Mouse (Mus musculus): Measurements from ENCODE around the gene Gm28635. TPM values are rescaled to one million over a fixed set of nuclear protein-coding genes. Genes with fewer than 3 reads are reported as not detected.

The Gm28635 gene
- polyA plus RNA-seq, 1 experiment from 2014 or later = not detected

- DNase-seq (ENCODE audit: low spot score) = no peak
- Histone ChIP-seq H3K4me3 (ENCODE audit: low read depth, low read length) (no peak overlapping the region), H3K27ac (replicated peaks; ENCODE audit: low read depth, low read length) (no peak overlapping the region), H3K9ac (ENCODE audit: low read length) (no peak overlapping the region), H3K9me3 (ENCODE audit: control insufficient read depth, low read length) (no peaks in the 10 kb centered on the region; the same call in 1 of the 2 replicates), H3K36me3 (ENCODE audit: control insufficient read depth, insufficient read depth, low read length) (no peaks in the 10 kb centered on the region), H3K27me3 (ENCODE audit: control insufficient read depth, insufficient read depth, low read length) (no peaks in the 10 kb centered on the region), H3K4me1 (ENCODE audit: control insufficient read depth, insufficient read depth, low read length) (no peaks in the 10 kb centered on the region), H3K4me2 (ENCODE audit: low read depth, severe bottlenecking) (no peak overlapping the region)
- no peak for ATAC-seq (ENCODE audit: insufficient number of reproducible peaks, low FRiP score, low TSS enrichment, low read depth)
- 94% methylated on average over 4 of the region's 4 CpGs for WGBS
Observed at GRCm38 (mm10) chr2:84574130-84574529, 103.7 kb downstream of the Gm28635 start.

- DNase-seq (ENCODE audit: low spot score) = no peak
- Histone ChIP-seq H3K36me3 (ENCODE audit: control insufficient read depth, insufficient read depth, low read length) (no peaks in the 10 kb centered on the region), H3K9ac (ENCODE audit: low read length) (no peak overlapping the region), H3K4me1 (ENCODE audit: control insufficient read depth, insufficient read depth, low read length) (no peaks in the 10 kb centered on the region), H3K4me3 (ENCODE audit: low read depth, low read length) (no peak overlapping the region), H3K9me3 (ENCODE audit: control insufficient read depth, low read length) (no peaks in the 10 kb centered on the region), H3K4me2 (ENCODE audit: low read depth, severe bottlenecking) (no peak overlapping the region), H3K27me3 (ENCODE audit: control insufficient read depth, insufficient read depth, low read length) (no peaks in the 10 kb centered on the region), H3K27ac (replicated peaks; ENCODE audit: low read depth, low read length) (no peak overlapping the region)
- no peak for ATAC-seq (ENCODE audit: insufficient number of reproducible peaks, low FRiP score, low TSS enrichment, low read depth)
- WGBS = 44% methylated on average over 10 of the region's 10 CpGs
Observed at GRCm38 (mm10) chr2:84556888-84557514, 120.8 kb downstream of the Gm28635 start.

Other genes with a start within 250 kb of the Gm28635 start
- gene Tfpi, start 201.3 kb downstream of the Gm28635 start, polyA plus RNA-seq (2014; fragmentation: Nextera tagmentation; extraction: Ambion mirVana) = 12.4 and 14.1 TPM in 2 replicates
- gene Ctnnd1, start 27.3 kb downstream of the Gm28635 start, polyA plus RNA-seq (2014; fragmentation: Nextera tagmentation; extraction: Ambion mirVana) = 35.2 and 38.7 TPM in 2 replicates
- gene Btbd18, start 19.0 kb downstream of the Gm28635 start, polyA plus RNA-seq (2014; fragmentation: Nextera tagmentation; extraction: Ambion mirVana) = 0.09 and 0.37 TPM in 2 replicates
- 485 and 509 TPM in 2 replicates for gene Selenoh, start 7.3 kb downstream of the Gm28635 start, polyA plus RNA-seq (2014; fragmentation: Nextera tagmentation; extraction: Ambion mirVana)
- gene Med19, start 361 bp upstream of the Gm28635 start, polyA plus RNA-seq (2014; fragmentation: Nextera tagmentation; extraction: Ambion mirVana) = 54.1 and 55.4 TPM in 2 replicates
- gene Tmx2, start 1.1 kb upstream of the Gm28635 start, polyA plus RNA-seq (2014; fragmentation: Nextera tagmentation; extraction: Ambion mirVana) = 129 TPM in 2 replicates
- 31.1 and 32.6 TPM in 2 replicates for gene Zdhhc5, start 37.1 kb upstream of the Gm28635 start, polyA plus RNA-seq (2014; fragmentation: Nextera tagmentation; extraction: Ambion mirVana)
- 57.3 and 57.6 TPM in 2 replicates for gene Clp1, start 49.3 kb upstream of the Gm28635 start, polyA plus RNA-seq (2014; fragmentation: Nextera tagmentation; extraction: Ambion mirVana)
- gene Ypel4, start 56.0 kb upstream of the Gm28635 start, polyA plus RNA-seq (2014; fragmentation: Nextera tagmentation; extraction: Ambion mirVana) = 7.4 and 9.9 TPM in 2 replicates
- gene Gm19426, start 65.6 kb upstream of the Gm28635 start, polyA plus RNA-seq (2014; fragmentation: Nextera tagmentation; extraction: Ambion mirVana) = 4.6 and 6.1 TPM in 2 replicates
- 12.4 and 13.3 TPM in 2 replicates for gene Serping1, start 97.4 kb upstream of the Gm28635 start, polyA plus RNA-seq (2014; fragmentation: Nextera tagmentation; extraction: Ambion mirVana)
- gene Ube2l6, start 120.8 kb upstream of the Gm28635 start, polyA plus RNA-seq (2014; fragmentation: Nextera tagmentation; extraction: Ambion mirVana) = 21.9 and 23.3 TPM in 2 replicates
- gene Smtnl1, start 144.6 kb upstream of the Gm28635 start, polyA plus RNA-seq (2014; fragmentation: Nextera tagmentation; extraction: Ambion mirVana) = 0.10 and 0.32 TPM in 2 replicates
- 46.9 and 53.6 TPM in 2 replicates for gene Timm10, start 149.0 kb upstream of the Gm28635 start, polyA plus RNA-seq (2014; fragmentation: Nextera tagmentation; extraction: Ambion mirVana)
- gene Slc43a1, start 160.8 kb upstream of the Gm28635 start, polyA plus RNA-seq (2014; fragmentation: Nextera tagmentation; extraction: Ambion mirVana) = 36.0 and 37.8 TPM in 2 replicates
- 0.75 and 0.96 TPM in 2 replicates for gene Rtn4rl2, start 208.7 kb upstream of the Gm28635 start, polyA plus RNA-seq (2014; fragmentation: Nextera tagmentation; extraction: Ambion mirVana)